Mouse (Mus musculus): ENCODE measurements around the gene Sec14l1.
"Not testable (repeated sequence)": the region's sequence is repeated elsewhere in the genome, so short reads cannot be mapped to it uniquely, and the experiment has no call there.

The Sec14l1 gene

DNA sequence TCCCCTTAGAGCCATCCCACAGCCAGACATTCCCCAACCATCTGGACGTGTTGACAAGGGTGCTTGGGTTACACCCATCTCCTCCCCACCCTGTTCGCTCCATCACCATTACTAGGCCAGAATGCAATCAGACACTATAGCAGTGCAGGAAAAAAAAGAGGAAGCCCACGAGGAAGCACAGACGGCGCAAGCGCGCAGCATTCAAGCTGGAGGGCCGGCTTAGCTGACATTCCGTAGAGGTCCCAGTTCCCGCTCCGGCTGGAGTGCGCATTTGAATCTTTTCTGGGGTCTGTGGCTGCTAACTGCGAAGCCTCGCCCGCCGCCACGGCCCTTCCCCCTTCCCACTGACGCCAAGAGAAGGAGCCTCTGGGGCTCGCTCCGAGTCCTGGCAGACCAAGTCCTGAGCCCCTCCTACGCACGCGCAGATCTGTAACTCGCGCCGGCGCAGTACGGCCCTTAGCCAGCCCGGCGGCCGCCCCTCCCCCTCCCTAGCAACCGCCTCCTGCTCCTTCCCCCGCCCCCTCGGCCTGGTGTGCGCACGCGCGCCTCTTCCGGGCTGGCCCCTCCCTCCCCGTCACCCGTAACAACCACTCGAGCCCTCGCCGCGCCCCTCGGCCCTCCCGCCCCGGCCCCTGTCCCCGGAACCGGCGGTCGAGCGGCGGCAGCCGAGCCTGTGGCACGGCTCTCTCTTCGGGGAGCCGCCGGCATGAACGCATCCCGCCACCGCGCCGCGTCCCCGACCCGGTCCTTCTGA lies at the start of gene Sec14l1:
TSS of gene Sec14l1 (plus strand) at position 577 of the 754 bp plus-strand sequence.
- DNase-seq (ENCODE audit: low spot score in 2 of 2), result peak; percentile 96 to 97

DNA sequence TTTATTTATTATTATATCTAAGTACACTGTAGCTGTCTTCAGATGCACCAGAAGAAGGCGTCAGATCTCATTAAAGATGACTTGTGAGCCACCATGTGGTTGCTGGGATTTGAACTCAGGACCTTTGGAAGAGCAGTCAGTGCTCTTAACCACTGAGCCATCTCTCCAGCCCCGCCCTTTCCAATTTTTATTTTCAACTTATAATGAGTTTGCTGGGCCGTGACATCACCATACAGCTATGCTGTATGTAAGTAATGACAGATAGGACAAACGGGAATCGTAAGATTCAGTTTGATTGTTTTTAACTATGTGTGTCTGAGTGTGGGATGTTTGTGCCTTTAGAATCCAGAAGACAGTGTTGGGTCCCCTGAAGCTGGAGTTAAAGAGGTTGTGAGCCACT lies 49.4 kb upstream of the Sec14l1 start:
- not testable (repeated sequence) for DNase-seq (ENCODE audit: low spot score in 2 of 2)

DNA sequence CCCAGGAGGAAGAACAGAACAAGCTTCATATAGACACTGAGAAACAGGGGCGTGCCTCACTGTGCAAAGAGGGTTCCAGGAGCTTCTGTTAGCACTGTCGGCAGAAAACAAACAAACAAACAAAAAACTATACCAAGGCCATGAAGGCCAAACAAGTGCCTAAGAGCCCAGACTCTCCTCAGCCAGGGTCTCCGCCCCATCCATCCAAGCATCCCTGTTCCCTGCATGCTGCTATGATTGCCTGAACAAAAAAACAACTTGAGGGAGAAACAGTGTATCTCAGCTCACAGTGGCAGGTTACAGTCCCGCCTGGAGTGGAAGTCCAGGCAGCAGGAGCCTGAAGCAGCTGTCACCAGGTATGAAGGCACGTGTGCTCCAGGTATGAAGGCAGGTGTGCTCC lies 48.2 kb upstream of the Sec14l1 start:
- DNase-seq (ENCODE audit: low spot score in 2 of 2), result no peak

DNA sequence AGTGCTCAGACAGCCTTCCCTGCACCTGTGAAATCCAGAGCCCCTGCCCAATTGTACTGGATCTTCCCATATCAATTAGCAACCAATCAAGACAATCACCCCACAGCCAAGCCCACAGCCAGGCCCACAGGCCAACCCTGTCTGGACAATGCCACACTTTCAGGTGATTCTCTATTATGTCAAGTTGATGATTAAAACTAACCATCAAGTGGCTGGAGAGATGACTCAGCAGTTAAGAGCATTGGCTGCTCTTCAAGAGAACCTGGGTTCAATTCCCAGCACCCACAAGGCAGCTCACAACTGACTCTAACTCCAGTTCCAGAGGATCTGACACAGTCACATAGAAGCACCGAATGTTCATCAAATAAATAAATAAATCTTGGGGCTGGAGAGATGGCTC lies 46.6 kb upstream of the Sec14l1 start:
- no peak for DNase-seq (ENCODE audit: low spot score in 2 of 2)

DNA sequence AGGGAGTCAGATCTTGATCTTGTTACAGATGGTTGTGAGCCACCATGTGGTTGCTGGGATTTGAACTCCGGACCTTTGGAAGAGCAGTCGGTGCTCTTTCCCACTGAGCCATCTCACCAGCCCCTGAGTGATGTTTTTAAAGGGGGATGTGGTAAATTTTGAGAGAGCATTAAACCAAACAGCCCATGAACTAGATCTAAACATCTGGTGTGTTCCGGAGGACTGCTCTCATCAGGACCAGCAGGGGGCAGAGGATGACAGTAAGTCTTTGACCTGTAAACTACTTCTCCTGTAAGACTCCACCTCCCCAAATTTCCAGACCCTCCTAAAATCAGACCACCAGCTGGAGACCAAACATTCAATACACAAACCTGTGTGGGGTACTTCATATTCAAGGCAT lies 45.9 kb upstream of the Sec14l1 start:
- DNase-seq (ENCODE audit: low spot score in 2 of 2), result no peak

DNA sequence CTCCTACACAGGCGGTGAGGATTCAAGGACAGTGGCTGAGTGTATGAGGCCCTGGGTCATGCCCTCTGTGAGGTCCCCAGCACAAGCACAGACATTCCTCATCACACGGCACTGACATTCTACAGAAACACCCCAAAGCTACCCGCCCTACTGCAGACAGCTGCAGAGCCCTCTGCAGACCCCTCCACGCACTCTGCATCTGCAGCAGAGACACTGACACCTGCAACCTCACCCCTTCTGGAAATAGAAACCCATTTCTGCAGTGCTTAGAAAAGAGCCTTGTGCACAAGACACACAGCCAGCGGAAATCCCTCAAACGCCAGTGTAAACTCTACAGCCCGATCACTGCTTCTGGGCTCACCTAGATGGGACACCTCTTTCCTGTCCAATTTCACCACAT lies 44.3 kb upstream of the Sec14l1 start:
- DNase-seq (ENCODE audit: low spot score in 2 of 2), result no peak

DNA sequence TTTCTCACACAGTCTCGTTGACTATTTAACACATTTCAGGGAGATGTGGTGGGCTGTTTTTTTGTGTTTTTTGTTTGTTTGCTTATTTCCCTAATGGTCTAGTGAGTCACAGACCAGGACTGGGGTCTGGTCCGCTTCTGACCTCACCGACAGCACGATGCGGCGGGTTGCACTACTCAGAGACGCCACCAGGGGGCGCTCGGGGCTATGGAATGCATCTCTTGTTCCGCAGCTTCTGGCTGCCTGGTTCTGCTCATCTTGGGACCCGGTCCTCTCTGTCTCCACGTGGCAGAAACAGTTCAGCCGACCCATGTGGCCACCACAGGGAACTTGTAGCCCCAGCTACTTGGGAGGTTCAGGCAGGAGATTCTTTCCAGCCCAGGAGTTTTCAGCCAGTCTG lies 42.8 kb upstream of the Sec14l1 start:
- peak; percentile 46 to 60 for DNase-seq (ENCODE audit: low spot score in 2 of 2)

DNA sequence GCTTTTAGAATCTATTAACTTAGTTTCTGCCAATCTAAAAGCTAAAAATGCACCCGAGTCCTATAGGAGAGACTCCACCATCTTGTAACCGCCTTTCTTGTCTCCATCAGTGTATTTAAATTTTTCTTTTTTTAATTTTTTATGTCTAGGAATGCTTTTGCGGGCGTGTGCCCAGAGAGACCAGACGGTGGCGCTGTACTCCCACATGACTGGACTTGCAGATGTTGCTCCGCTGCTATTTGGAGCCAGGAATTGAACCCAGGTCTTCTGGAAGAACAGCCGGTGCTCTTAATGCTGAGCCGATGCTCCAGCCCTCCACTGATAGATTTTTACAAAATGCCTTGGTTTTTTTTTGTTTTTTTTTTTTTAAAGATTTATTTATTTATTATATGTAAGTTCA lies 41.5 kb upstream of the Sec14l1 start:
- no peak for DNase-seq (ENCODE audit: low spot score in 2 of 2)

DNA sequence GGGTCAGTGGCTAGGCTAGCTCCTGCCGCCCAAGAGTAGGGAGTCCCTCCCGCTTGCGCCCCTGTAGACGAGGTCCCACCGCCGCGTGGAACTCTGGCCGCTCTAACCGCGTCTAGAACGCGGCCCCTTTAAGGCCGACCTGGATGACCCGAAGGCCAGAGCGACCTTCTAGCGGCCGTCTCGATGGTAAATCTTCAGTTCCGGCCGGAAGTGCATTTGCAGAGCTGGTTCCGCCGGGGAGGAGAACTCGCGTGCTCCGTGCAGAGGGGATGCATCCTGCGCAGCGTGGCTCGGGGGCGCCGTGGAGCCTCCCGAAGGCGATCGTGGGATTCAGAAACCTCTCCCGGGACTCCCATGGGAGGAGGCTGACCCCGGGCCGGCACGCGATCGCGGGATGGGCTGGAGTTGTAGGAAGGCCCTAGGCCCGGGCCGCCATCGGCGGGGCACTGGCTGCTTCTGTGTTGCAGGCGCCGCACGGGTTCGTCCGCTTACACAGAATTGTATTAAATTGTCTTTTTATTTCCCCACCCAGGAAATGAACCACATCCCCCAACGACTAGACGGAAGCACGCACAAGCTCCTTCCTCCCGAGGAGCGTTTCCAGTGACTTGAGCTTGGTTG lies 38.3 kb upstream of the Sec14l1 start:
- DNase-seq (ENCODE audit: low spot score in 2 of 2), result peak; percentile 88

DNA sequence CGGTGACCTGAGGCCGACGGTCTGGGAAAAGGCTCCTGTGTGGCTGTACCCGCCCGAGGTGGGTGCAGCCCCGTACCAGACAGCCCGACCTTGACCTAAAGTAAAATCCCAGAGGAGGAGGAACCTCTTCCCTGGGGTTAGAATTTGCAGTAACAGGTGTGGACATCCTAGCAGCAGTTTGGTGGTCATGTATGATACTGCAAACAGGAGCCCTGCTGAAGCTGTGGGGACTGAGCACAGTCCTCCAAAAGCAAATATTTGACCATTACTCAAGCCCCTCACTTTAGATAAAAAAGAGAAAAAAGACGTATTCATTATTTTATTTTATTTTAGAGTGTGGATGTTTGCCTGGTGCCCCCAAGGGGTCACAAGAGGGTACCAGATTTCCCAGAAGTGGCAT lies 37.7 kb upstream of the Sec14l1 start:
- DNase-seq (ENCODE audit: low spot score in 2 of 2), result no peak

DNA sequence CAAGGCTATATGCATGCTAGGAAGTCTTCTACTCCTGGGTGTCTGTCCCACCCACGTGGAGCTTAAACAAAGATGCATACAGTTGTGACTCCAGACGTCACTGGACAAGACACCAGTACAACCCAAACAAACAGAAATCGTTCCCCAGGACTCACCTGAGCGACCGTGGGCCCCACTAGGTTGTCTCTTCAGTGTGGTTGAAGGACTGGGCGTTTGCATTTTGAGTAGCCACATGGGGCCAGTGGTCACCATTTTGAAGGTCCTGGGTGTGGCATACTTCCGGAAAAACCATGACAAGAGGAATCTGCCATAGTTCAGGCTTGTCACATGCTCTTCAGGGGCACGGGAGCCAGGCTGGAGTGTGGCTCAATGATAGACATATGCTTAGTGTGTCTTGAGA lies 37.1 kb upstream of the Sec14l1 start:
- DNase-seq (ENCODE audit: low spot score in 2 of 2), result no peak

DNA sequence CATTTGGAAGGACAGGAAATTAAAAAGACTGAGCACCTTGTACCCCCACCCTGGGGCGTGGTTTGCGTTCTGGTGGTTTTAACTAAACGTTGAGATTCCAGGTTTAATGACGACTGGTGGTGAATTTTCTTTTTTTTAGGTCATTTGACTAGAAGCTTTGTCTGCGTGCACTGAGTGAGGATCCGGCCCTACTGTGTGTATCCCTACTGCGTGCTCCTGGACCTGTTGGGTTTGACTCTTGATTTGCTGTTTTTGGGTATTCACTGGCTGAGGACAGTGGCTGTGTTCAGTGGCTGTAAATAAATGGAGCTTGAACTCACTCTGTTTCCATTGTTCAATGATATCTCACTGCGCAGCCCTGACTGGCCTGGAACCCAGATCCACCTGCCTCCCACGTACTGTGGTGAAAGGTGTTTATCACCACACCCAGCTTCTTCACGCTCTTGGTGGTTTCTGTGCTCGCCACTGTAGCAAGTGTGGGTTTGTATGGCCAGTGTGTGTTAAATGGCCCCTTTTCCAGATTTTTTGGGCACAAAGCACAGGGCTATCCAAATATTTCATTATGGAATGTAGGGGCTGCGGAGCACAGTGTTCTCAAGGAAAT lies 36.2 kb upstream of the Sec14l1 start:
- DNase-seq (ENCODE audit: low spot score in 2 of 2), result no peak

DNA sequence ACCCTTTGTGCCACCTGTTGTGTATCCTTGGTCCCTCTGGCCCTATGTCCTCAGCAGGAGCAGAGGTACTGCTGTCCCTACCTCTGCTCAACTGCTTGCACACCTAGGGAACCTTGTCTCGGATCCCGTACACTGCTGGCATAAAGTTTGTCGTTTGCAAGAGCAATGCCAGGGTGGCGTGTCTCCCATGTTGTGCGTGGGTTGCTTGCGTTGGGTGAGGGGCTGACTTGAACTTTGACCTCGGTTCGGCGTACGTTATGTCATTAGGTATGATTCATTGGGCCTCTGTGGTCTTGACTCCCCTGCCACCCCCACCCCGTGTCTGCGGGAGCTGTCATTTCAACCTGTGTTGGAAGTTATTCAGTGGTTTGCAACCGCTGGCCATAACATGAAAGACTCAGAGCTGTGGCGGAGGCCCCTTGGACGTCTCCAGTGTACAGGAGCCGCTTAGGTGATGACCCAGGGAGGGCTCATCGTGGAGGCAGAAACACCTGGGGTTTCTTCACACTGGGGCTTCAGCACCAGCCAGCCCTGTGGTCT lies 35.2 kb upstream of the Sec14l1 start:
- DNase-seq (ENCODE audit: low spot score in 2 of 2), result no peak

DNA sequence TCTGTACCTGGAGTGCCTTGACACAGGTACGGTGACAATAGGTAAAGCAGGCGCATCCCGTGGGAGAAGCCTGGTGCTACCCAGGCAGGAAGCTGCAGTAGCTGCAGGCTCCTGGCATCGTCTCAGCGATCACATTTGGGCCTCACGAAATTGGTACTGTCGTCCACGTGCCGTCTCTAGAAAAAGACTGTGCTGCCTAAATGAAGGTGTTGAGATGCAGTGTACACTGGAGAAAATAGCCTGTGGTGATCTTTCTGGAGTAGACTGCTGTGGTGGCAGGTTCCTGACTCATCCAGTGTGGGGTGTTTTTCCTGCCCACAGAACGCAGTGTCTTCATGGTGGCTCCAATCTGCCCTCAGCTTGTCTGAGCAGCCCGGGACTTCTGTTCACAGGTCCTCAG lies 34.8 kb upstream of the Sec14l1 start:
- DNase-seq (ENCODE audit: low spot score in 2 of 2), result no peak

DNA sequence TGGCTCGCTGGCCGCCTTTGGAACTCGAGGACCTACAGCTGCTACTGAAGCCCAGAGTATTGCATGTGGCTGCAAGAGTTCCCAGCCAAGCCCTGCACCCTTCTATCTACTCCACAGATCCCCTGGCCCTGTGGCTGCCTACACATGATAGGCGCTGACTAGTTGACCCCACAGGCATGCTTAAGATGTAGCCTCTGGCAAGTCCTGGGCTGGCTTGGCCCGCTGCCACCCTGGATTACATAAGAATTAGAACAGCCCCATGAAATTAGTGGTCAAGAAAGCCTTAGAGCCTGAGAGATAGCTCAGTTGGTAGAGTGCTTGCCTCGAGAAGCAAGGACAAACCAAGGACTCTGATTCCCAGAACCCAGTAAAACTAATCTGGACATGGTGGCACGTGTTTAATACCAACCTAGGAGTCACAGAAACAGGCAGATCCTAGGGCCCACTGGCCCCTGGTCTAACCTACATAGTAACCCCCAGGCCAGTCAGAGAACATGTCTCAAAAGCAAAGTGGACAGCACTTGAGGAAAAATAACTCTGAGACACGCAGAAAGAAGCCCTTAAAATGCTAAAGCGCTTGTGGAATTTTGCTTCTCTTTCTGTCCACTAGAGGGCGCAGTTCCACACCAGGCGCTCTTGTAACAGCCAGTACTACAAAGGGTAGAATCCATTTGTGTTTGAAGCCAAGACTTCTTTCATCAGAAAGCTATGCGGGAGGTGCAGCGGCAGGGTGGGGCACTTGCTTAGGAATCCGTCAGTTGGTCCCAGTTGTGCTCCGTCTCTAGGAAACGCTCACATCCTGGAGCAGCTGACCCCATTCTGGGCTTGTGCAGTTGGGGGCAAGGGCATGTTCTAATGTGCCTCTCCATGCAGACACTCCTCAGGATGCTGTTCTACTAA lies 33.6 kb upstream of the Sec14l1 start:
- DNase-seq (ENCODE audit: low spot score in 2 of 2), result peak; percentile 38 to 56

DNA sequence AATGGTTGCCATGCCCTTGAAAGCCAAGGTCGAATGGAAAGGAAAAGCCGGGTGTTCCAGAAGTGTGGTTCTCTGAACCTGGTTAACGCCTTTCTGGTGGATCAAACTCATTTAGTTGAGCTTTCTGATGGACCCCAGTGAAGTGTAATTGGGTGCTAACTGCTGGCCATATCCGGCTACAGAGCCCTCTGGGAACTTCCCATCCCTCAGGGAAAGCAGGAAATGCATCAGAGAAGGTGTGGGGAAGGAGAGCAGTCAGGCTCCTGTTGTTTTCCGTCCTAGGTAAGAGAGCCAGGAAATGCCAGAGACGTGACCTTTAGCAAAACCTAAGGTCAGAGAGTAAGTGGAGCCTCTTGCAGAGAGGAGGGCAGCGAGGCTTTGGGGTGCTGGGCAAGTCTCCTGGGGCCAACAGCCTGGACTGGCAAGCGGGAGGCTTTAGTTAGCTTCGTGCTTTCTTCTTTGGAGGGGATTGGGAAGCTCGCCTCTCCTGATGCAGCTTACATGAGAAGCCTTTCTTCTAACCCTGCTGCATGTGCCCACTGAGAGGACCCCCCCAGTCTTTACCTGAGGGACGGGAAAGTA lies 32.5 kb upstream of the Sec14l1 start:
- no peak for DNase-seq (ENCODE audit: low spot score in 2 of 2)

DNA sequence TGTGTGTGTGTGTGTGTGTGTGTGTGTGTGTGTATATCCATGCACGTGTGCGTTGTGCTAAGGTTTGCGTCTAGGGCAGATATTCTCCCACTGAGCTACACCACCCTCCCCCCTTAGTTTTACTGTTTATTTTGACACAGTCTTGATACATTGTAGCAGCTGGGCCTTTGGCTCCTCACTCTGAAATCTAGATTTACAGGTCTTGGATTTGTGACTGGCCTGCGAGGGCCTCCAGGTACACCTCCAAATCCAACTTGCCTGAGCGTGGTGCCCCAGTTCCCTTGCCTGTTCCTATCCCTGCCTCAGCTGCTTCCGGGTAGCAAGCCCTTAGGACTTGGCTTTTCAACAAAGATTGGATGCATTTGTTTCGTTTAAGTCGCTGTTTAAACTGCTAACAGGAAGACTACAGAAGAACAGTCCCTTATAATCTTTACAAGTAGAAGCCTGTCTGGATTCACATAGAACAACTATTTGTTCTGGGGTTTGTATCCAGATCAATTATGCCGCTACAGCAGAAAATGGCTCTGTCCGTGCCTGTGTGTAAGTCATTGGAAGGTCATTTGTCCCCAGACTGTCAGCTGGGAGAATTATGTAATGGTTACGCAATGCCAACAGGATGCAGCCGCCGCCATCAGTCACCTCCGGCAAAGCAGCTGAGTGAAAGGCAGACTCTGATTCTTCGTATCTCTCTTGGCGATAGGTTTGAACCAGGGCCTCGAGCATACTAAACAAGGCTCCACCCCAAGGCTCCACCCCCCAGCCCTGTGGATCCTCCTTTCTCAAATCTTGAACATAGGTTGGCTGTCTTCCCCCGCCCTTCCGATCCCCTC lies 31.7 kb upstream of the Sec14l1 start:
- no peak for DNase-seq (ENCODE audit: low spot score in 2 of 2)

DNA sequence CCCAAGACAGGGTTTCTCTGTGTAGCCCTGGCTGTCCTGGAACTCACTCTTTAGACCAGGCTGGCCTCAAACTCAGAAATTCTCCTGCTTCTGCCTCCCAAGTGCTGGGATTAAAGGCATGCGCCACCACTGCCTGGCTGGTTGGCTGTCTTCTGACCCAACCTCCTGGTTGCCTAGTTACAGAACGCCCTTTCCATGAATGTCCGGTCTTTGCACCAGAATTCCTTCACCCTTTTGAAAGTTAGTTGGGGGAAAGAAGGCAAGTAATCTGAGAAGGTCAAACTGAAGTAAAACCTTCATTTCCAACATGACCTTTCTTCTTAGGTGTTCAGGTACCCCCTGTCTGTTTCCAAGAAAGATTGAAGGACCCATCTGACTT lies 31.1 kb upstream of the Sec14l1 start:
- DNase-seq (ENCODE audit: low spot score in 2 of 2), result not testable (repeated sequence)

DNA sequence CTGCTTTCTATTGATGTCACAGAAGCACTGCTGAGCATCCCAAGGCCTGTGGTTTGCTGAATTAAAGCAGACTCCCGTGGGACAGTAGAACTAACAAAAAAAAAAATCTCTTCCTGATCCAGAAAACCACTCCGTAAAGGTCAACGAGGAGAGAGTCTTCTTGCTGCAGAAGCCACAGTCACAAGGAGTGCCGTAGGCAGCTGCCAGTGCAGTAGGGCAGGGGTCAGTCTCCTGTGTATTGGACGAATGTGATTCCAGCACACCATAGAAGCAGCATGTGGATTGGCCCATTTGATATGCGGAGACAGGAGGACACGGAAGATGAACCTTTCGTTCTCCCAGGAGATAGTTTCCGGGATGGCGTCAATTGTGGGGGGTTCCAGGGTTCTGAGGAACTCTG lies 28.8 kb upstream of the Sec14l1 start:
- no peak for DNase-seq (ENCODE audit: low spot score in 2 of 2)

DNA sequence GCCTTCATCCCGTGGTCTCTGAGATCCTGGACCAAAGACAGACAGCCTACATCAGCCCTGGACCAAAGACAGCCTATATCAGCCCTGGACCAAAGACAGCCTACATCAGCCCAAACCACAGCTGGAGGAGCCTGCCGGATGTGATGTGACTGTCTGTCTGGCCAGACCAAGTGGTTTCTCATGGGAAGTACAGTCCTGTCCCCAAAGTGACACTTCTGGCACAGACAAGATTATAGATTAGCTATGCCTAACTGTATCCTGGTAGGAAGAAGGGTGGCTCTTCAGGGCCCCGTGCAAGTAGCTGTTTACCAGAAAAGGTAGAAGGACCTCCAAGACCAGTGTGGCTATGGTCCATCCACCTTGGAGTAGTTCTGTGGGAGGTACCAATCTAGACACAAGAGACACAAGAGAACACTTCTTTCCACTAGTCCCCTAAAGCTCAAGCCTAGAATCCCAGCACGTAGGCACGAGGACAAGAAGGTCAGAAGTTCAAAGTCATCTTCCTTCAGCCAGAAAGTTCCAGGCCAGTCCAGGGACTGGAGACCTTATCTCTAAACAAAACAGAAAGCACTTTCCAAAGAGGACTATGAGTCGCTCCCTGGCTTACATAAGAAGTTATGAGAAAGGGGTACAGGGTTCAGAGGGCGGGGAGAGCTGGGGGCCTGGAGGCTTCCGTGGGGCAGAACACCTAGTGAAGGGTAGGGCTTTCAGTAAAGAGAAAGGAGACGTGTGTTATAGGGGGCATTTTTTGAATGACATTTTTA lies 27.8 kb upstream of the Sec14l1 start:
- no peak for DNase-seq (ENCODE audit: low spot score in 2 of 2)
